Mouse (Mus musculus) thymus, adult 2 months (tissue): ENCODE measurements around the gene Gpatch2l.

Source experiments
- CTCF ChIP-seq: fragments of 200-500 bp; IDR thresholded peaks from 2 replicates; pipeline ENCODE4 v1.5.1; 2012; ENCODE audit warnings: mild to moderate bottlenecking, control low read depth, low read length, moderate library complexity, borderline replicate concordance; ENCODE audit not compliant: control insufficient read depth, poor library complexity, insufficient read depth; ENCODE audit errors: extremely low read depth
- POLR2A ChIP-seq: fragments of 200-500 bp; IDR thresholded peaks from 2 replicates; pipeline ENCODE4 v1.6.1; 2012; ENCODE audit warnings: mild to moderate bottlenecking, low read length, control low read depth, moderate library complexity; ENCODE audit not compliant: control insufficient read depth, poor library complexity, insufficient read depth; ENCODE audit errors: extremely low read depth

DNA sequence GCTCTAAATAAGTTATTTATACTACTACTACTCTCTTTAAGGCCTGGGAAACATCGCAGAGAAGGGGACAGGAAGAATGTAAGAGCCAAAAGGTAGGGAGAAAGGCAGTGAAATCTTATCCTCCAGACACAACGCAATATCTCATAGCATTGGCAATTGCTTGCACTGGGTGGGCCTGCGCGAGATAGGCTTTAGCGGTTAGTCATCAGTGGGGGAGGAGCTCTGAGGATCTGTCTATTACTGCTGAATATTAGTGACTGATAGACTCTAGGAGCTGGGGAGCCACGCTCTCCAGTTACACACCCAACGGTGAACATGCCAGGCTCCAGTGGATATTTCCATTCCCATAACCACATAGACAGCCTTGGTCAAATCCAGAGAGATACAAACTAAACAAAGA lies 44.7 kb upstream of the Gpatch2l start:
- TF ChIP-seq POLR2A, result no peak
- no peak for TF ChIP-seq CTCF
